Mouse (Mus musculus) midbrain, embryonic 16.5 days (tissue): ENCODE measurements at regions not wholly inside any gene's neighbourhood (a gene's known extent, or its start where the extent isn't known, plus 50 kb on each side); places are given as distances from the start of the nearest gene placed in this dataset.

Experiments used
- ATAC-seq: fragments of 200-750 bp; cut with Nextera tagmentation; 2 replicates; pipeline ENCODE4 v1.8.0; 2017; ENCODE audit warnings: moderate TSS enrichment
- H3K27ac ChIP-seq: fragments of 300-500 bp; sonication (generic); 2 replicates; pipeline ENCODE4 v1.5.1; 2014; ENCODE audit warnings: mild to moderate bottlenecking, low read length, mixed read lengths
- H3K27me3 ChIP-seq: fragments of 300-500 bp; sonication (generic); 2 replicates; pipeline ENCODE4 v1.6.1; 2014; ENCODE audit warnings: low read depth, low read length, mixed read lengths; ENCODE audit not compliant: control insufficient read depth, insufficient read depth
- H3K36me3 ChIP-seq: fragments of 300-500 bp; sonication (generic); 2 replicates; pipeline ENCODE4 v1.6.1; 2014; ENCODE audit warnings: mild to moderate bottlenecking, low read length, moderate library complexity, mixed read lengths; ENCODE audit not compliant: control insufficient read depth, insufficient read depth
- H3K4me1 ChIP-seq: fragments of 300-500 bp; sonication (generic); 2 replicates; pipeline ENCODE4 v1.6.1; 2014; ENCODE audit warnings: mild to moderate bottlenecking, low read length, mixed read lengths; ENCODE audit not compliant: control insufficient read depth, insufficient read depth
- H3K4me2 ChIP-seq: fragments of 300-500 bp; sonication (generic); 2 replicates; pipeline ENCODE4 v1.6.1; 2014; ENCODE audit warnings: mild to moderate bottlenecking, low read length, mixed read lengths
- H3K4me3 ChIP-seq: fragments of 300-500 bp; sonication (generic); 2 replicates; pipeline ENCODE4 v1.5.1; 2014; ENCODE audit warnings: low read depth, mild to moderate bottlenecking, low read length, moderate library complexity, mixed read lengths
- H3K9ac ChIP-seq: fragments of 300-500 bp; sonication (generic); 2 replicates; pipeline ENCODE4 v1.6.1; 2014; ENCODE audit warnings: low read depth, low read length, mixed read lengths
- H3K9me3 ChIP-seq: fragments of 300-500 bp; sonication (generic); replicated peaks from 2 replicates; pipeline ENCODE4 v1.6.1; 2014; ENCODE audit warnings: mild to moderate bottlenecking, low read length, mixed read lengths; ENCODE audit not compliant: control insufficient read depth, poor library complexity, severe bottlenecking
- WGBS: fragments of 180-500 bp; shearing (Covaris S2); extraction: QIAGEN DNeasy Blood & Tissue Kit; methylation state at CpG from one replicate; pipeline ENCODE4 v1.1.7; 2014; 5-methylcytosine and 5-hydroxymethylcytosine counted together

DNA sequence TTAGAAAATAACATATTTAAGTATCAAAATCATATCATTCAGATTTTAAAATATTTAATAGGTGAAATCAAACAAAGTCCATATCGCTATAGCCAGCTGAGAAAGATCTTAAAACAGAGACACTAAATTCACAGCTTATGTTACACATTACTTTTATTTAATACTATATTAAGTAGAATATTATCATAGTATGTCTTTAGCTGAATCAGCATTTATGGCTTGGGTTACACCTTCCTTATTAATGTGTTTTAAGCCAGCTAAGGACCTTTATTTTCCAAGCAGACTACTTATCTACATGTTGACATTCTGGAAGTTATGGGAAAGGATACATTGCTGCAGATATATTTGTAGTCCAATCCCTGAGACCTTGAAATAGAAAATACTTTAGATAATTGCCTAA is 684.9 kb upstream of the Adgrl4 start:
- H3K9ac ChIP-seq, result no peak overlapping the region
- H3K9me3 ChIP-seq, result no peaks in the 10 kb centered on the region
- WGBS, result 98% methylated on average over 1 of the region's 1 CpGs
- no peak for ATAC-seq
- no peak overlapping the region for H3K27ac ChIP-seq
- H3K4me2 ChIP-seq, result no peak overlapping the region
- no peak overlapping the region for H3K4me3 ChIP-seq
- no peaks in the 10 kb centered on the region for H3K4me1 ChIP-seq
- H3K27me3 ChIP-seq, result no peaks in the 10 kb centered on the region
- no peaks in the 10 kb centered on the region for H3K36me3 ChIP-seq

DNA sequence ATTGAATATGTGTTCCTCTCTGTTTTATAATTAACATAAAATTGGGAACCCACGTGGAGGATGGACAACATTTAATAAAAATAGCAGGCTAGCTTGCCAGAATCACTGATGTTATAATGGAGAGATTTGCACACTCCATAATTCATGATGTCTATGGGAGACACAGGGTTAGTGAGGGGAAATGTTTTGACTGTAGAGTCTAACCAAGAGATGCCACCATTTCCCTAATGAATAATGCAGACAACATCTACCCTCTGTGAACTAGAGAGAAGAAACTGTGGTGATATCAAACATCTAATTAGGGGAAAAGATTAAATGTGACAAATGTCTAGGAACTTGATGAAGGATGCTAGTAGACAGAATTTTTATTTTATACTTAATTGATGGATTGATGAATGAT is 677.8 kb upstream of the Adgrl4 start:
- H3K4me1 ChIP-seq, result no peaks in the 10 kb centered on the region
- no peak overlapping the region for H3K4me3 ChIP-seq
- H3K36me3 ChIP-seq, result no peaks in the 10 kb centered on the region
- no peaks in the 10 kb centered on the region for H3K27me3 ChIP-seq
- no peak overlapping the region for H3K27ac ChIP-seq
- H3K9me3 ChIP-seq, result no peaks in the 10 kb centered on the region
- no peak overlapping the region for H3K4me2 ChIP-seq
- 47% methylated on average over 1 of the region's 1 CpGs for WGBS
- no peak; the same call in 1 of the 2 replicates for ATAC-seq
- no peak overlapping the region for H3K9ac ChIP-seq

DNA sequence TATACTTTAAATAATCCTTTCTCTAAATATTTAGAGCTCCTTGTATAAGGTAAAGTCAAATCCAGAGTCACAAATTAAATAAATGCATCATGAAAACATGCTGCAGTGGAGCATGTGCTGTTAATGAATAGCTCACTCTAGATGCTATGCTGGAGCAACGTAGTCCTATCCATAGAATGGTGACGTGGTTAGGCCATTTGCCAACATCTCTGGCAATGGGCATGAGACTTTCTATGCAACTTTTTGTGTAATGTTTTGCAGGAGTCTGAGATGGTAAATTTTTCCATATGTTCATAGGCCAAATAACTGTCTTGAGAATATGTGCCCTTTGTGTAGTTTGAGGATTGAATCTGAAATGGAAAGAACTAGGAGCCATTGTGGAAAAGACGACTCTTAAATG is 653.1 kb upstream of the Adgrl4 start:
- WGBS, result 91% methylated on average over 3 of the region's 3 CpGs
- Histone ChIP-seq H3K4me3 (no peak overlapping the region), H3K27me3 (no peaks in the 10 kb centered on the region), H3K36me3 (no peaks in the 10 kb centered on the region), H3K27ac (no peak overlapping the region), H3K4me1 (no peaks in the 10 kb centered on the region), H3K4me2 (no peak overlapping the region), H3K9ac (no peak overlapping the region), H3K9me3 (no peaks in the 10 kb centered on the region)
- ATAC-seq, result no peak

DNA sequence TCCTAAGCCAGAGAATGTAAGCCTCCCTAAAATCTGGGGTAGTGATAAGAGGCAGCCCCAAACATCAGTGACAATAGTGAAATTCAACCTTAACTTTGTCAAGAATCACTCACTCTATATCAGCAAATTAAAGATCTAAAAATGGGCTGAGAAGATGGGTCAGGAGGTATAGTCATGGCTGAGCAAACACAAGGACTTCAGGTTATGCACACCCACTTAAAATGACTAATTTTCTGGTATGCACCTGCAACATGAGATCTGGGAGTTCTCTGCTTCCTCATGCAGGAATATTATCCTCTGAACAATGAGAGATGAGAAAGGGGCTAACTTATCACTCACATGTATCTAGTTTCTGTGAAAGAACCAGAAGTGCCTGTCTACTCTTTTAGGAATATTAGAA is 619.9 kb upstream of the Adgrl4 start:
- H3K36me3 ChIP-seq, result no peaks in the 10 kb centered on the region
- no peak for ATAC-seq
- H3K9me3 ChIP-seq, result no peaks in the 10 kb centered on the region
- H3K27ac ChIP-seq, result no peak overlapping the region
- H3K4me1 ChIP-seq, result no peaks in the 10 kb centered on the region
- no peak overlapping the region for H3K9ac ChIP-seq
- H3K4me3 ChIP-seq, result no peak overlapping the region
- H3K4me2 ChIP-seq, result no peak overlapping the region
- no peaks in the 10 kb centered on the region for H3K27me3 ChIP-seq

DNA sequence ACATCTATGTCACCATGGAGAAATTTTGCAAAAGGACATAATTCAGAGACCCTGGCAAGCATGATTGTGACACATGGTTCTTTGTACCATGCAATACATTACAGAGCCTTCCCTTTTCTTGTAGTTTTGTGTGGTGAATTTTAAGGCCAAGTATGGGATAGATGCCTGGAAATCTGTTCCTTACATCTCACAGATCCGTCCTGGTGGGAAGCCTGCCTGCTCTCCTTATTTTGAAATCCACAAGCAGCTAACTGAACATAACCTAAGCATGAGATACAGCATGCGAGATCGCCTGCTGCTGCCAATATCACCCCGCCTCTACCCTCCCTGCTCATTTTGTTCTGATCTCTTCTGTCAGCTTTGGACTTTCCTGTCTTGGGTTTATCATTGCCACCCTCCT is 618.3 kb upstream of the Adgrl4 start:
- no peak for ATAC-seq
- WGBS, result 82% methylated on average over 4 of the region's 4 CpGs
- no peak overlapping the region for H3K4me2 ChIP-seq

DNA sequence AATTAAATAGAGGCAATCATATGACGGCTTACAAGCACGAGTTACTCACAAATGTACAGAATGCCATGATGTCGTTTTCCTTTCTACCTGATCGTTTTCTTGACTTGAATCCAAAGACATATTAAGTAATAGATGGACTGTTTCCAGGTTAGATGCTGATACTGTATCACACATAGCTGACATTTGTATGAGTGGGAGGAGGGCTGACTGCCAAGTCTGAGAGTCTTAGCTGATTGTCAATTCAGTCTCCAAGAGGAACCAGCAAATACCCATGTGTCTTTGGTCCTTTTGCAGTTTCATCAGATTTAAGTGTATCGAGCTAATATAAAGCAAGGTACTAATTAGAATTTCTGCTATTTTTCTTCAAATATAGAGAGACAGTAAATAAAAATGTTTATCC is 617.6 kb upstream of the Adgrl4 start:
- 79% methylated on average over 5 of the region's 5 CpGs for WGBS
- Histone ChIP-seq H3K27me3 (no peaks in the 10 kb centered on the region), H3K36me3 (no peaks in the 10 kb centered on the region), H3K4me2 (no peak overlapping the region), H3K9me3 (no peaks in the 10 kb centered on the region), H3K9ac (no peak overlapping the region), H3K4me3 (no peak overlapping the region), H3K27ac (no peak overlapping the region), H3K4me1 (no peaks in the 10 kb centered on the region)
- ATAC-seq, result no peak

More for the DNA sequence above, 618.3 kb upstream of the Adgrl4 start:
- Histone ChIP-seq H3K9ac (no peak overlapping the region), H3K9me3 (no peaks in the 10 kb centered on the region), H3K4me3 (no peak overlapping the region), H3K27ac (no peak overlapping the region), H3K36me3 (no peaks in the 10 kb centered on the region), H3K27me3 (no peaks in the 10 kb centered on the region), H3K4me1 (no peaks in the 10 kb centered on the region)

DNA sequence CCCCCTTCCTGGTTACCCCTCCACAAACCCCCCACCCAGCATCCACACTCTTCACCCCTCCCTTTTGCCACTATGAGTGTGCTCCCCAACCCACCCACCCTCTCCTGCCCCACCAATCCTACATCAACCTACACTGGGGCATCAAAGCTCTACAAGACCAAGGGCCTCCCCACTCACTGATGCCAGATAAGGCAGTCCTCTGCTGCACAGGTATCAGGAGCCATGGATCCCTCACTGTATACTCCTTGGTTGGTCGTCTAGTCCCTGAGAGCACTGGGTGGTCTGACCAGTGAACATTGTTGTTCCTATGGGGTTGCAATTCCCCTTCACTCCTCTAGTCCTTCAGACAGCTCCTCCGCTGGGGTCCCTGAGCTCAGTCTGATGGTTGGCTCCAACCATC is 591.7 kb upstream of the Adgrl4 start:
- Histone ChIP-seq H3K4me2 (no peak overlapping the region), H3K27ac (no peak overlapping the region), H3K4me1 (no peaks in the 10 kb centered on the region), H3K4me3 (no peak overlapping the region), H3K9ac (no peak overlapping the region), H3K27me3 (no peaks in the 10 kb centered on the region), H3K36me3 (no peaks in the 10 kb centered on the region), H3K9me3 (no peaks in the 10 kb centered on the region)
- ATAC-seq, result no peak
- WGBS, result 100% methylated on average over 2 of the region's 2 CpGs

DNA sequence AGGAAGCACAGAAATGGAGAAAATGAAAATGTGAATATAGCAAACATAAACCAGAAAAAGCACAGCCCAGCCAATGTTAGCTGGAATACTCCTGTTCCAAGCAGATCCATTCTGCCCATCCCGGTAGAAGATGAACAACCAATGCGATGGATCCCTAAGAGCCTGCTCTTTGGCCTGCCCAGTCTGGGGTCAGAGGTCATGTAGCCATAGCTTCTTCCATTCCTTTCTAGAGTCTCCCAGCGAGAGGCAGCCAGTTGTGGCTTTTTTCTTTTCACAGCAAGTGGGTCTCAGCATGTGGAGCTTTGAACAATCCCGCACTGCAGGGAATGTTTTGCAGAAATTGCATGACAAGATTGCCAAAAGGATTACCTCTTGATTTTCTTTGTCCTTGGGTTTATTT is 585.6 kb upstream of the Adgrl4 start:
- Histone ChIP-seq H3K36me3 (no peaks in the 10 kb centered on the region), H3K9ac (no peak overlapping the region), H3K4me2 (no peak overlapping the region), H3K27ac (no peak overlapping the region), H3K4me1 (no peaks in the 10 kb centered on the region), H3K27me3 (no peaks in the 10 kb centered on the region), H3K4me3 (no peak overlapping the region), H3K9me3 (no peaks in the 10 kb centered on the region)
- 6% methylated on average over 4 of the region's 4 CpGs for WGBS
- no peak for ATAC-seq

DNA sequence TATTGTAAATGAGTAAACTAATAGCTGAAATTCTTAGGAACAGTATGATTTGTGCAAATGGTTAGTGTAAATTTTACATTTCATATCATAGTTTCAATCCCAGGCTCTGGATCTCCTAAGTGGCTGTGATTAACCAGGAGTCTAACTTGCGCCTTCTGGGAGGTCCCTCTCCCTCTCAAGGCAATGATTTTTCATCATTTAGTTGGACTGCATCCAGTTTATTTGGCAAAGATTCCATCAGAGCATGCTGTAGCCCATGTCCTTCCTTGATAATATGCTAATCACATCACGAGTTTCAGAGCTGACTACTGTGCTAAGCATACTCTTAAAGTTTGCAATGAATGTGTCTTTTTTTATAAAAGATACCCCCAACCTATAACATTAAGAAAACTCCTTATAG is 541.0 kb upstream of the Adgrl4 start:
- ATAC-seq, result no peak
- no peaks in the 10 kb centered on the region for H3K36me3 ChIP-seq
- H3K27me3 ChIP-seq, result no peaks in the 10 kb centered on the region
- no peak overlapping the region for H3K9ac ChIP-seq
- H3K9me3 ChIP-seq, result no peaks in the 10 kb centered on the region
- H3K27ac ChIP-seq, result no peak overlapping the region
- WGBS, result 80% methylated on average over 2 of the region's 2 CpGs
- H3K4me1 ChIP-seq, result no peaks in the 10 kb centered on the region
- no peak overlapping the region for H3K4me2 ChIP-seq
- no peak overlapping the region for H3K4me3 ChIP-seq

DNA sequence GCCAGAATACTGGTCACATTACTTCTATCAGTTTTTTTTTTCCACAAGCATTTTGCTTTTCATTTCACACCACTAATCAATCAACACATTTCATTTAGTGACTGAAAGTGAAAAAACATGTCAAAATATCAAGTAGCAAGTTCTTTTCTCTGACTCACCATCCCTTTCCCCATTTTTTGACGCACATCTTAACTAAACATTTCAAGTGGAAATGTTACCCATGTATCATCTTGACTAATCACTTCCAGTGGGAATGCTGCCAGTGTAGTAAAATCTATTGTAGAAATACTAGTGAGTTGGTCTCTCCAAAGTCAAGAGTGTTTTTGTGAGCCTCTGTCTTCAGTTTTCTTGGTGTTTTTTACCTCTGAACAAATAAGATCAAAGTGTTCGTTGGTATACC is 527.6 kb upstream of the Adgrl4 start:
- no peak for ATAC-seq
- H3K4me3 ChIP-seq, result no peak overlapping the region
- H3K36me3 ChIP-seq, result no peaks in the 10 kb centered on the region
- 99% methylated on average over 2 of the region's 2 CpGs for WGBS
- H3K4me1 ChIP-seq, result no peaks in the 10 kb centered on the region
- no peaks in the 10 kb centered on the region for H3K27me3 ChIP-seq
- H3K9me3 ChIP-seq, result no peaks in the 10 kb centered on the region
- no peak overlapping the region for H3K4me2 ChIP-seq
- no peak overlapping the region for H3K9ac ChIP-seq
- H3K27ac ChIP-seq, result no peak overlapping the region
